Comparison of ENCODE assay signal across 8 mouse cellular contexts in the genomic region with DNA sequence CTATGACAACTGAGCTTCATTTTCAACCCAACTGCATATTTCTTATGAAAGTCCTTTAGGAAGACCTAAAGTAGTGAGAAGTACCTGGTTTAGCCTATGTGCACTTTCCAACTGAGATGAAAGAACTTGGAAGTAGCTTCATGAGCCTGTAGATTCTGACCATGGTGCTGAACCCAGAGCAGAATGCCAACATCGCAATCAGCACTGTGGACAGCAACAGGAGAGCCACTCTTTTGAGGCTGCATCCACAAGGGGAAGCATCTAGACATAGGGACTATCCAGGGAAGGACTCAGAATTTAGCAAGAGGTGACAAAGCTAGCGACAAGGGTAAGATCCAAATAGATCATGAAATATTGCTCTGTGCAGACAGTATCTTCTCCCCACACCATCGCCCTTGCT. TPM values are rescaled to one million over a fixed set of nuclear protein-coding genes. Genes with fewer than 3 reads are reported as not detected.
DNase-seq lines count a peak whose midpoint lies in the region; ATAC-seq and TF ChIP-seq lines count a peak whose summit lies in the region.
"Had no signal": no experiment of that assay in that cellular context is flagged by ENCODE, and none has a peak within 500 bp of the region (broad histone marks: within the 10 kb centered on the region; RNA-seq: fewer than 3 reads in every experiment).

No protein-coding gene starts in this region.

- H3K4me3 ChIP-seq in stomach, postnatal 0 days (ENCODE audit: low read depth, low read length): no peak overlapping the region
- H3K4me3 ChIP-seq: neural tube, embryonic 12.5 days had no signal

- no peaks in the 10 kb centered on the region for H3K27me3 ChIP-seq in stomach, postnatal 0 days (ENCODE audit: control insufficient read depth, insufficient read depth, low read length)
- H3K27me3 ChIP-seq: neural tube, embryonic 12.5 days had no signal

- no peak for ATAC-seq in stomach, postnatal 0 days (ENCODE audit: low FRiP score, low TSS enrichment)

- H3K36me3 ChIP-seq in stomach, postnatal 0 days (ENCODE audit: control insufficient read depth, insufficient read depth, low read length): no peaks in the 10 kb centered on the region
- H3K36me3 ChIP-seq: neural tube, embryonic 12.5 days had no signal

- TF ChIP-seq CTCF in stomach, postnatal 0 days (IDR thresholded peaks at IDR 0.05; ENCODE audit: low read depth): peak; percentile 48; the same call in 1 of the 2 replicates

- no peak overlapping the region for H3K9ac ChIP-seq in stomach, postnatal 0 days (ENCODE audit: low read length)
- H3K9ac ChIP-seq: neural tube, embryonic 12.5 days had no signal

- WGBS in stomach, postnatal 0 days: 43% methylated on average over 3 of the region's 3 CpGs

- H3K4me1 ChIP-seq in stomach, postnatal 0 days (replicated peaks; ENCODE audit: control insufficient read depth, insufficient read depth): no peaks in the 10 kb centered on the region
- H3K4me1 ChIP-seq: neural tube, embryonic 12.5 days had no signal

- TF ChIP-seq EP300 in stomach, postnatal 0 days (optimal IDR thresholded peaks at IDR 0.05): no peak

- DNase-seq in retina, embryonic 14.5 days (ENCODE audit: low spot score): peak; percentile 16
- DNase-seq in retina, postnatal 1 day: no peak
- peak; percentile 51 for DNase-seq in adrenal gland, postnatal 25 days
- peak; percentile 83 for DNase-seq in kidney, postnatal 10 days
- peak; percentile 76 for DNase-seq in stomach, postnatal 0 days (ENCODE audit: low spot score)
- no peak for DNase-seq in layer of hippocampus, adult 9-10 months (ENCODE audit: low spot score)
- DNase-seq in thymus, adult 18-20 months: no peak

- no peaks in the 10 kb centered on the region for H3K9me3 ChIP-seq in stomach, postnatal 0 days (ENCODE audit: control insufficient read depth, low read length)
- H3K9me3 ChIP-seq: neural tube, embryonic 12.5 days had no signal

- no peak overlapping the region for H3K27ac ChIP-seq in stomach, postnatal 0 days (replicated peaks)
- H3K27ac ChIP-seq: neural tube, embryonic 12.5 days had no signal

- no peak overlapping the region for H3K4me2 ChIP-seq in stomach, postnatal 0 days (replicated peaks; ENCODE audit: low read depth)
- H3K4me2 ChIP-seq: neural tube, embryonic 12.5 days had no signal

RNA-seq across cellular contexts. Expression of a gene that starts 13.8 kb away (rescaled TPM):
- total RNA-seq in adrenal gland, postnatal 25 days (2021): 42.7 and 45.5 TPM in 2 replicates
- polyA plus RNA-seq in stomach, postnatal 0 days (2015; fragmentation: Nextera tagmentation; extraction: Ambion mirVana): 119 and 121 TPM in 2 replicates

RNA-seq across cellular contexts. Expression of a gene that starts 28.3 kb away (rescaled TPM):
- total RNA-seq in adrenal gland, postnatal 25 days (2021): 11.5 and 12.2 TPM in 2 replicates
- 7.4 and 8.5 TPM in 2 replicates for polyA plus RNA-seq in stomach, postnatal 0 days (2015; fragmentation: Nextera tagmentation; extraction: Ambion mirVana)

RNA-seq across cellular contexts. Expression of a gene that starts 41.6 kb away (rescaled TPM):
- total RNA-seq in adrenal gland, postnatal 25 days (2021): 131 and 169 TPM in 2 replicates
- 14.7 and 20.1 TPM in 2 replicates for polyA plus RNA-seq in stomach, postnatal 0 days (2015; fragmentation: Nextera tagmentation; extraction: Ambion mirVana)

RNA-seq across cellular contexts. Expression of a gene that starts 59.1 kb away (rescaled TPM):
- total RNA-seq in adrenal gland, postnatal 25 days (2021): 1.4 TPM in 2 replicates
- 0.39 and 0.40 TPM in 2 replicates for polyA plus RNA-seq in stomach, postnatal 0 days (2015; fragmentation: Nextera tagmentation; extraction: Ambion mirVana)
- polyA plus RNA-seq: neural tube, embryonic 12.5 days had no signal

RNA-seq across cellular contexts. Expression of a gene that starts 59.2 kb away (rescaled TPM):
- total RNA-seq in adrenal gland, postnatal 25 days (2021): 2.0 and 2.3 TPM in 2 replicates
- polyA plus RNA-seq in stomach, postnatal 0 days (2015; fragmentation: Nextera tagmentation; extraction: Ambion mirVana): 4.1 and 4.3 TPM in 2 replicates

Comparison
In these comparisons a context has a peak if more than half of its experiments do, and no peak if none do; other contexts are left out.
1. DNase-seq: peak in retina, embryonic 14.5 days (single experiment), adrenal gland, postnatal 25 days (single experiment), kidney, postnatal 10 days (single experiment) and stomach, postnatal 0 days (single experiment); none in retina, postnatal 1 day (single experiment), layer of hippocampus, adult 9-10 months (single experiment) and thymus, adult 18-20 months (0 of 2).